Mouse (Mus musculus) cerebellum, adult 2 months (tissue): ENCODE data around the gene Rnf149. TPM values are rescaled to one million over a fixed set of nuclear protein-coding genes. Genes with fewer than 3 reads are reported as not detected.

ENCODE experiments used
- DNase-seq, 2 experiments: peaks; one replicate each; pipeline ENCODE4 v3.0.0; 2021
- H3K27ac ChIP-seq: fragments of 200-500 bp; 2 replicates; pipeline ENCODE4 v1.5.1; 2012; ENCODE audit warnings: low read length, control low read depth, inconsistent platforms; ENCODE audit not compliant: insufficient read depth
- H3K27me3 ChIP-seq: fragments of 200-500 bp; 2 replicates; pipeline ENCODE4 v1.6.1; 2012; ENCODE audit warnings: inconsistent platforms, mild to moderate bottlenecking, low read length, moderate library complexity; ENCODE audit not compliant: control insufficient read depth, insufficient read depth
- H3K4me1 ChIP-seq: fragments of 200-500 bp; 2 replicates; pipeline ENCODE4 v1.6.1; 2011; ENCODE audit warnings: low read length; ENCODE audit not compliant: control insufficient read depth, insufficient read depth
- H3K4me3 ChIP-seq: fragments of 200-500 bp; replicated peaks from 2 replicates; pipeline ENCODE3; 2011; ENCODE audit warnings: mild to moderate bottlenecking, low read depth, low read length, control low read depth; ENCODE audit not compliant: insufficient read depth
- CTCF ChIP-seq: fragments of 200-500 bp; IDR thresholded peaks from 2 replicates; pipeline ENCODE4 v1.5.1; 2011; ENCODE audit warnings: low read depth, mild to moderate bottlenecking, control low read depth, low read length, moderate library complexity, borderline replicate concordance; ENCODE audit not compliant: insufficient read depth
- POLR2A ChIP-seq: fragments of 200-500 bp; IDR thresholded peaks from 2 replicates; pipeline ENCODE4 v1.6.1; 2011; ENCODE audit warnings: low read length, control low read depth, borderline replicate concordance; ENCODE audit not compliant: insufficient read depth
- WGBS: fragments of 180-500 bp; shearing (Covaris S2); methylation state at CpG from one replicate; pipeline ENCODE4 v1.1.7; 2018; 5-methylcytosine and 5-hydroxymethylcytosine counted together
- polyA plus RNA-seq: library from polyadenylated mRNA; depleted of rRNA; stranded (reverse); fragments of >200 nt; gene quantifications from 2 replicates; pipeline ENCODE4 v1.2.3, GENCODE M21; 2012

Rnf149 gene
- polyA plus RNA-seq, 1 experiment: 26.3 TPM

DNA sequence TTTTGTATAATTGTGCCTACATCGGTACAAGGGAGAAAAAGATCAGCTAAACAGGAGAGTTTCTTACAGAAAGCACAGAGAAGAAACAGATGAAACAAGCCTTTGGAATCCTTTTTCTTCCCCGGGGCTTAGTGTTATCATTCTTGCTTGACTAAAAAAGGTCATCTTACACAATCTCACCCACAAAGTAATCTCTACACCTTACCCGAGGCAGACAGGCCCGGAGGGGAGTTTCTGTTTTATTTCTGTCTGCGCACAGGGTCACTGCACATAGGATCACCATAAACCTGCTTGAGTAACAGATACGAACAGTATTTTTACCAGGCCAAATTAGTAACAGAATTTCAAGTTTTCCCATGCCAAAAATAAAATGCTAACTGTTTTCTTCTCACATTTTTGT, 5.6 kb downstream of the Rnf149 start:
- DNase-seq: no peak
- no peaks in the 10 kb centered on the region for H3K27me3 ChIP-seq
- no peak overlapping the region for H3K4me3 ChIP-seq
- no peak overlapping the region for H3K27ac ChIP-seq
- no peak for TF ChIP-seq POLR2A
- no peak for TF ChIP-seq CTCF
- WGBS: 78% methylated on average over 6 of the region's 6 CpGs
- peaks cover 4% of the 10 kb centered on the region; the same call in 1 of the 2 replicates for H3K4me1 ChIP-seq

DNA sequence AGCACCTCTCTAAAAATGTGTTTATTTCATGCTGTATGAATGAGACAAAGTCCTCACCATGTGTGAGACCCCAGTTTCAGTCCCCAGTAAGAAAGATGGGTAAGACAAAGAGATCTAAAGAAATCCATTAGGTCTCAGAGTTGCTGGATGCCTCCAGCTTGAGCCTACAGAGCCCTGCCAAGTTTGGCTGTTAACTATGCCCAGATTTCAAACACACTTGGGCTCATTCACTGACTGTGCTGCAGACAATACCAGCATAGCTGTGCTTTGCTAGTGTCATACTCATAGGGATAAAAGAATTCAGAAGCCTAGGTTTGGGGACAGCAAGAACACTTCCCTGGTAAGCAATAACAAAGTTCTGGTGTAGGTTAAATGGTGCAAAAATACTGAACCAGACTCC, 9.1 kb downstream of the Rnf149 start:
- Histone ChIP-seq H3K4me3 (no peak overlapping the region), H3K4me1 (no peaks in the 10 kb centered on the region), H3K27me3 (no peaks in the 10 kb centered on the region), H3K27ac (no peak overlapping the region)
- no peak for TF ChIP-seq CTCF
- TF ChIP-seq POLR2A: no peak
- no peak for DNase-seq

DNA sequence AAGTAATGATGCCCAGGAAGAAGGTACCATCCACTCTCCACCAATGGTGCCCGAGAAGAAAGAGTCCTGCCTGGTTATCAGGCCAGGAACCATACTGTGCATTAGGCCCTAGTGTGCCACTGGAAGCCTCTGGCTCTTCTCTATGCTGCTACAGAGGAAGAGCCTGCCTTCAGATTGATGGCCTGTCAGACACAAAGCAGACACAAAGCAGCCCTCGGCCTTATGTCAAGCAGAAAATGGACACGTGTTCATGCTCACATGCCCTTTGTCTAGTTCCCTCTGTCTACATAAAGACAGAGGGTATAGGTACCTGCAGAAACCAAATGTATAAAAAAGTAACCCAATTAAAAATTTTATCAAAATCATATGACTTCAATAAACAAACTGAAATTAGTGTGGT, 12.6 kb downstream of the Rnf149 start:
- Histone ChIP-seq H3K27me3 (no peaks in the 10 kb centered on the region), H3K4me3 (no peak overlapping the region), H3K27ac (no peak overlapping the region), H3K4me1 (no peaks in the 10 kb centered on the region)
- WGBS: 35% methylated on average over 3 of the region's 3 CpGs
- no peak for DNase-seq
- no peak for TF ChIP-seq POLR2A
- no peak for TF ChIP-seq CTCF

DNA sequence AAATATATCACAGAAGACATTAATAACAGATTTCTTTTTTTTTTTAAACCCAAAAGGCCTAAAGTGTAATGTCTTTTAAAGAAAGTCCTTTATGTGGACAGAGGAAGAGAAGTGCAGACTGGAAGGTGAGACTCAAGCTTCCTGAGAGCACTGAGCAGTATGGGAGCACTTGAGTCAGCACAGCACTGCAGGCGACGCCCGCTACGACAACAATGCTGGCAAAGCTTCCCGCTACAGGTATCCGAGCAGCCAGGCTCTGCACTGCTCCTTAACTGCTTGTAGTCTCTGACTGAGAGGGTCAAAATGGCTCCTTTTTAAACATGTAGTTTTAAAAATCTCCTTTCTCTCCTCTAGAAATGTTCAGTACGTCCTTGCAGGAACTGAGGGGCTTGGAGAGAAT, 14.0 kb downstream of the Rnf149 start:
- Histone ChIP-seq H3K4me3 (no peak overlapping the region), H3K4me1 (no peaks in the 10 kb centered on the region), H3K27me3 (no peaks in the 10 kb centered on the region), H3K27ac (no peak overlapping the region)
- 77% methylated on average over 7 of the region's 7 CpGs for WGBS
- no peak for DNase-seq
- TF ChIP-seq CTCF (no peak), POLR2A (no peak)

DNA sequence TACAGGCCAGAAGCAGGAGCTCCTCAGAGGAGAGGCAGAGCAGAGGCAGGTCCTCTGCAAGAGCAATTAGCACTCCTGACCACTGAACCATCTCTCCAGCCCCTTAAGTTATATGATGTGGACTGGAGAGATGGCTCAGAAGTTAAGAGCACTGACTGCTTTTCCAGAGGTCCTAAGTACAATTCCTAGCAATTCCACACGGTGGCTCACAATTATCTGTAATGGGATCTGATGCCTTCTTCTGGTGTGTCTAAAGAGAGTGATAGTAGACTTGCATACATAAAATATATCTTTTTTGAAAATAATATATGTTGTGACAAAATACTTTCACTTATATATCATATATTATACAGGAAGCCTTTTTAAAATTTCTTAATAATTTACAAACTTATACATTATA, 15.3 kb downstream of the Rnf149 start:
- no peak for DNase-seq
- no peaks in the 10 kb centered on the region for H3K4me1 ChIP-seq
- no peak for TF ChIP-seq CTCF
- TF ChIP-seq POLR2A: no peak
- no peaks in the 10 kb centered on the region for H3K27me3 ChIP-seq
- no peak overlapping the region for H3K4me3 ChIP-seq
- H3K27ac ChIP-seq: no peak overlapping the region
- 52% methylated on average over 1 of the region's 1 CpGs for WGBS

DNA sequence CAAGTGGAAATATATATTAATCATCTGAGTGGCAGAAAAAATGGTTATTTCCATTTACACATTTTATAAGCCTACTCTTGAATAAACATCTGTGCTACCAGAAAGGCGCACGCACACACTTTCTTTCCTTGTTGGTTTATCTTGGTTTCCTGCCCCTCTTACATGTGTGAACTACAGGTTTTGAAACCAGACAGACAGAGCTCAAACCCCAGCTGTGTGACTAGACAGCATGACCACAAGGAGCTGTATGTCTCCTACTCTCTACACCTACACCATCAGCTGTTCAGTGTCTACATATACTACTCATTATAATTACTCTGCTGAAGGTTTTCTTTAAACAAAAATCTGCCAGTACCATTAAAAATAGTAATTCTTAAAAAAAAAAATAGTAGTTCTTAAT, 18.2 kb downstream of the Rnf149 start:
- Histone ChIP-seq H3K4me3 (no peak overlapping the region), H3K27ac (no peak overlapping the region), H3K27me3 (no peaks in the 10 kb centered on the region), H3K4me1 (no peaks in the 10 kb centered on the region)
- no peak for TF ChIP-seq POLR2A
- TF ChIP-seq CTCF: no peak
- 99% methylated on average over 2 of the region's 2 CpGs for WGBS
- no peak for DNase-seq

DNA sequence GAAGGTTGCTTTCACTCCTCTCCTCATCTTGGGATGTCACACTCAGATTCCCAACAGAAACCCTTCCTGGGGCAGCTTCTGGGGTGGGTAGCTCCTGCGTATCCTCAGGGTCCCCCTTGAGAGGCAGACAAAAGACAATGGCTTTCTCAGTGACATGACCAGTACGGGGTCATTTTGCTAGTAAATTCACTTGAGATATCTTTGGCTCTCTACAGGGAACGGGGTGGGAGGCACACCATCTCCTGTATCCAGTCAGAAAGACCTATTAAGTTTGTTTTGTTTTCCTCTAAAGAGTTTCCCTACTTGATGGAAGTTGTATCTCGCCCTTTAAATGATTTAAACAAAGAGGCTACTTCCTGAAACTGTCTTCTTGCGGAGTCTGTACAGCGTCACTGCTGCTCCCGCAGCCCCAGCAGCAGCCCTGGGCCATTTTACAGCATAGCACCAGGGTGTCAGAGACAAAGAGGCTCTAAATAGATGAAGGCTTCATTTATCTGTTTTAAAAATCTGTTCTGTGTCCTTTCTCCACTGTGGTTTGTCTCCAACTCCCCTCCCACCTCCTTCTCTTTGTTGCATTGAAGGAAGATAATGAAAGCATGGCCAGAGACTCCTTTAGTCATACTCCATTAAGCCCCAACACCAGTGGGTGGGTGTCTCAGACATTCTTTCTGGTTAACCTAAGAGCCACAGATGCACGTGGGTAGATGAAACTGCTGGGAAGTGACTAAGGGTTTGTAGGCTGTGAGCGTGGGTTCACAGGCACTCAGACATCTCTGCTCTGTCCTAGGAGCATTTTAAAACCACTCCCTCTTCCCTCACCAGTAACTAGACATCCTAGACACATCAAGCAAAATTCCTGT, 21.4 kb downstream of the Rnf149 start:
- 48% methylated on average over 9 of the region's 9 CpGs for WGBS
- Histone ChIP-seq H3K27ac (no peak overlapping the region), H3K27me3 (no peaks in the 10 kb centered on the region), H3K4me1 (no peaks in the 10 kb centered on the region), H3K4me3 (no peak overlapping the region)
- DNase-seq: no peak
- TF ChIP-seq POLR2A: no peak

DNA sequence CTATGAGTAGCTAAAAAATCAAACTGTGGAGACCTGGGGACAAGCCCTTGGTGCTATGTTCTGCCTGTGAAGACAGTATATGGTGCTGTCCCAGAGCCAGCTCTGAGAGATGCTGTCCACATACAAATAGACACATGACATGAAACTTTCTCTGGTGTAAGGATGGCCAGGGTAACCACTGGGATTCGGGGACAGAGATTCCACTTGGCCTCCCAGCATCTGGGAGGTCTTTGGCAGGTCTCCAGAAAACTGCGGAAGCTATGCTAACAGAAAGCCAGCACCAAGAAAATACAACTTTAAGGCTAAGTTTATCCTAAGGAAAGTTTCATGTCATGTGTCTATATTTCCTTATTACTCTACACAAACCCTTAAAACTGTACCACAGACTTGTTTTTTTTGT, 27.4 kb downstream of the Rnf149 start:
- TF ChIP-seq CTCF (no peak), POLR2A (no peak)
- no peaks in the 10 kb centered on the region for H3K27me3 ChIP-seq
- no peaks in the 10 kb centered on the region for H3K4me1 ChIP-seq
- no peak overlapping the region for H3K4me3 ChIP-seq
- no peak overlapping the region for H3K27ac ChIP-seq
- no peak for DNase-seq
- WGBS: 35% methylated on average over 2 of the region's 2 CpGs

DNA sequence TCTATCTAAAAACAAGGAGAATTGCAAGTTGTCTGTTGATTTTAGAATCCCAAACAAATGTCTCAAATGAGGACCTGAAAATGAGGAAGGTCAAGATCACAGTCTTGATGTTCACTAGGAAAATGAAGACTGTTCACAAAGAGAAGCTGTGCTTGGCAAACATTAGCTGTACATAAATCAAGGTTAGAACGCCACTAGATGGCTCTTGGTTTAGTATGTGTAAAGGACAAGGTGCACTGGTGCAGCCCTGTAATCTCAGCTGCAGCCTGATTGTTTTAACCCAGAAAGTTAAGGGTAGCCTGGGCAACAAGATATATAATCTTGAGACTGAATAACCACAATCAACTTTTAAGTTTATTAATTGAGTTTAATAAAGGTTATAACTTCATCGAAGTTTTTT, 30.0 kb downstream of the Rnf149 start:
- WGBS: 58% methylated on average over 2 of the region's 2 CpGs
- TF ChIP-seq POLR2A (no peak), CTCF (no peak)
- H3K4me1 ChIP-seq: no peaks in the 10 kb centered on the region
- no peaks in the 10 kb centered on the region for H3K27me3 ChIP-seq
- no peak for DNase-seq
- H3K4me3 ChIP-seq: no peak overlapping the region
- H3K27ac ChIP-seq: no peak overlapping the region
